Mouse (Mus musculus) bone marrow macrophage, adult 2 months (primary cell): ENCODE data around the gene Lcn12.

Experiments
- CTCF ChIP-seq: IDR thresholded peaks from 2 replicates; pipeline ENCODE4 v1.5.1; 2012; ENCODE audit warnings: low read depth, mild to moderate bottlenecking, low read length, moderate library complexity
- POLR2A ChIP-seq: IDR thresholded peaks from 2 replicates; pipeline ENCODE4 v1.6.1; 2012; ENCODE audit warnings: mild to moderate bottlenecking, low read depth, low read length, borderline replicate concordance

DNA sequence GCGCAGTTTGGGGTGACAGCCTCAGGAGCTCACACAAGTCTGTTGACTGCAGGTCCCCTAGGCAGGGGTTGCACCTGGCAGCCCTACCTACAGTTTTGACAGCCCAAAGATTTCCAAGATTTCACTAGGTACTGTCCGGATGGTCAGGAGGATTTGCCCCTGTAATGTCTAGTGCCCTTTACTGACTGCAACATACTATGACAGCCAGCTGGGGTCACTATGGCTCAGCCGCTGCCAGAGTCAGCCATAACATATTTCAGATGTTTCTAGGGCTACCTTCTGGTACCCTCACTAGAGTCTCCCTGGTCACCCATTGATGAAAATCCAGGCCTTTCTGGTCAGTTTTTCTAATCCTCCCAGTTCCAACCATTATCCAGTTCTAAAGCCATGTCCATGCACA is 16.2 kb upstream of the Lcn12 start:
- TF ChIP-seq POLR2A (no peak), CTCF (no peak)
